Mouse (Mus musculus) heart, embryonic 13.5 days (tissue): ENCODE data around the gene 2200002D01Rik. TPM values are rescaled to one million over a fixed set of nuclear protein-coding genes. Genes with fewer than 3 reads are reported as not detected.
A peak's percentile ranks its signal among the peaks of the same experiment; 100 is the strongest.

Source experiments
- ATAC-seq: fragments of 200-750 bp; cut with Nextera tagmentation; 2 replicates; pipeline ENCODE4 v1.8.0; 2017; ENCODE audit warnings: moderate TSS enrichment; ENCODE audit not compliant: insufficient number of reproducible peaks, low FRiP score, low TSS enrichment; ENCODE audit errors: extremely low read depth
- H3K27ac ChIP-seq: fragments of 300-500 bp; sonication (generic); replicated peaks from 2 replicates; pipeline ENCODE4 v1.5.1; 2015; ENCODE audit warnings: moderate library complexity, mild to moderate bottlenecking, inconsistent platforms
- H3K27me3 ChIP-seq: fragments of 300-500 bp; sonication (generic); replicated peaks from 2 replicates; pipeline ENCODE4 v1.6.1; 2015; ENCODE audit warnings: mild to moderate bottlenecking, inconsistent platforms
- H3K36me3 ChIP-seq: fragments of 300-500 bp; sonication (generic); 2 replicates; pipeline ENCODE4 v1.6.1; 2015; ENCODE audit warnings: mild to moderate bottlenecking, inconsistent platforms
- H3K4me1 ChIP-seq: fragments of 300-500 bp; sonication (generic); 2 replicates; pipeline ENCODE4 v1.6.1; 2015; ENCODE audit warnings: inconsistent platforms
- H3K4me2 ChIP-seq: fragments of 300-500 bp; sonication (generic); 2 replicates; pipeline ENCODE4 v1.6.1; 2015; ENCODE audit warnings: inconsistent platforms, mild to moderate bottlenecking, moderate library complexity
- H3K4me3 ChIP-seq: fragments of 300-500 bp; sonication (generic); 2 replicates; pipeline ENCODE4 v1.5.1; 2015; ENCODE audit warnings: moderate library complexity, mild to moderate bottlenecking, inconsistent platforms
- H3K9ac ChIP-seq: fragments of 300-500 bp; sonication (generic); 2 replicates; pipeline ENCODE4 v1.6.1; 2015; ENCODE audit warnings: inconsistent platforms, mild to moderate bottlenecking, moderate library complexity
- H3K9me3 ChIP-seq: fragments of 300-500 bp; sonication (generic); 2 replicates; pipeline ENCODE4 v1.6.1; 2016; ENCODE audit warnings: inconsistent platforms
- WGBS: fragments of 180-500 bp; shearing (Covaris S2); methylation state at CpG from one replicate; pipeline ENCODE4 v1.1.7; 2015; ENCODE audit warnings: mixed read lengths; 5-methylcytosine and 5-hydroxymethylcytosine counted together
- polyA plus RNA-seq: library from polyadenylated mRNA; unstranded; fragments of >200 nt; fragmentation: Nextera tagmentation; extraction: Ambion mirVana; gene quantifications from 2 replicates; pipeline ENCODE4 v1.2.1, GENCODE M21; 2015

2200002D01Rik gene
- polyA plus RNA-seq, 1 experiment from 2014 or later: 7.3 TPM

- Histone ChIP-seq H3K4me1 (peaks cover 61% of the 10 kb centered on the region), H3K9me3 (no peaks in the 10 kb centered on the region), H3K9ac (no peak overlapping the region), H3K4me2 (no peak overlapping the region), H3K4me3 (no peak overlapping the region), H3K27me3 (peaks cover 13% of the 10 kb centered on the region), H3K36me3 (no peaks in the 10 kb centered on the region), H3K27ac (no peak overlapping the region; the same call in 1 of the 2 replicates)
- 50% methylated on average over 5 of the region's 5 CpGs for WGBS
- no peak for ATAC-seq
These were observed 28.4 kb upstream of the 2200002D01Rik start for GRCm38 (mm10) chr7:29276715-29277114.

- H3K4me1 ChIP-seq: peaks cover 43% of the 10 kb centered on the region
- no peak overlapping the region for H3K4me3 ChIP-seq
- WGBS: 43% methylated on average over 8 of the region's 8 CpGs
- peak overlapping the region; percentile 55 for H3K9ac ChIP-seq
- no peaks in the 10 kb centered on the region for H3K9me3 ChIP-seq
- ATAC-seq: no peak
- H3K27me3 ChIP-seq: no peaks in the 10 kb centered on the region
- peak overlapping the region; percentile 83 for H3K27ac ChIP-seq
- peak overlapping the region; percentile 39 for H3K4me2 ChIP-seq
- H3K36me3 ChIP-seq: no peaks in the 10 kb centered on the region
These were observed 23.6 kb upstream of the 2200002D01Rik start for GRCm38 (mm10) chr7:29271687-29272465.

GRCm38 (mm10) chr7:29270445-29270844 lies 22.2 kb upstream of the 2200002D01Rik start:
- Histone ChIP-seq H3K4me3 (no peak overlapping the region), H3K9me3 (no peaks in the 10 kb centered on the region), H3K9ac (no peak overlapping the region), H3K27ac (no peak overlapping the region), H3K4me1 (peaks cover 49% of the 10 kb centered on the region), H3K4me2 (no peak overlapping the region), H3K27me3 (no peaks in the 10 kb centered on the region), H3K36me3 (no peaks in the 10 kb centered on the region)
- WGBS: 77% methylated on average over 4 of the region's 4 CpGs
- ATAC-seq: no peak

GRCm38 (mm10) chr7:29266931-29267330 lies 18.7 kb upstream of the 2200002D01Rik start:
- Histone ChIP-seq H3K27me3 (no peaks in the 10 kb centered on the region), H3K27ac (no peak overlapping the region), H3K36me3 (no peaks in the 10 kb centered on the region), H3K4me2 (no peak overlapping the region), H3K4me3 (no peak overlapping the region), H3K9ac (no peak overlapping the region), H3K9me3 (no peaks in the 10 kb centered on the region), H3K4me1 (peaks cover 37% of the 10 kb centered on the region)
- 66% methylated on average over 4 of the region's 4 CpGs for WGBS
- no peak for ATAC-seq

- H3K4me2 ChIP-seq: no peak overlapping the region
- no peak overlapping the region for H3K4me3 ChIP-seq
- WGBS: 69% methylated on average over 7 of the region's 7 CpGs
- no peaks in the 10 kb centered on the region for H3K9me3 ChIP-seq
- no peak overlapping the region for H3K9ac ChIP-seq
- no peaks in the 10 kb centered on the region for H3K27me3 ChIP-seq
- H3K27ac ChIP-seq: no peak overlapping the region
- H3K4me1 ChIP-seq: peaks cover 26% of the 10 kb centered on the region
- no peaks in the 10 kb centered on the region for H3K36me3 ChIP-seq
- ATAC-seq: no peak
These were observed 17.4 kb upstream of the 2200002D01Rik start for GRCm38 (mm10) chr7:29265636-29266035.

- WGBS: 77% methylated on average over 3 of the region's 3 CpGs
These were observed 15.6 kb upstream of the 2200002D01Rik start for GRCm38 (mm10) chr7:29263831-29264230.

GRCm38 (mm10) chr7:29262151-29262550 lies 13.9 kb upstream of the 2200002D01Rik start:
- peaks cover 45% of the 10 kb centered on the region for H3K4me1 ChIP-seq
- no peak for ATAC-seq
- 54% methylated on average over 6 of the region's 6 CpGs for WGBS
- H3K27me3 ChIP-seq: no peaks in the 10 kb centered on the region
- H3K27ac ChIP-seq: no peak overlapping the region
- no peak overlapping the region for H3K4me3 ChIP-seq
- H3K4me2 ChIP-seq: no peak overlapping the region; the same call in 1 of the 2 replicates
- 0 out of 2 replicates have a peak, but pooled peaks cover 2% of the 10 kb centered on the region for H3K36me3 ChIP-seq
- H3K9me3 ChIP-seq: no peaks in the 10 kb centered on the region
- peak overlapping the region; percentile 40; the same call in 1 of the 2 replicates for H3K9ac ChIP-seq

More at GRCm38 (mm10) chr7:29263831-29264230, 15.6 kb upstream of the 2200002D01Rik start:
- ATAC-seq: no peak
- no peaks in the 10 kb centered on the region for H3K36me3 ChIP-seq
- H3K4me1 ChIP-seq: peaks cover 33% of the 10 kb centered on the region
- no peaks in the 10 kb centered on the region for H3K9me3 ChIP-seq
- H3K4me3 ChIP-seq: no peak overlapping the region
- H3K4me2 ChIP-seq: no peak overlapping the region
- no peak overlapping the region for H3K27ac ChIP-seq
- no peak overlapping the region for H3K9ac ChIP-seq
- H3K27me3 ChIP-seq: no peaks in the 10 kb centered on the region

- H3K36me3 ChIP-seq: 0 out of 2 replicates have a peak, but pooled peaks cover 3% of the 10 kb centered on the region
- no peak overlapping the region for H3K27ac ChIP-seq
- H3K4me3 ChIP-seq: no peak overlapping the region
- H3K9me3 ChIP-seq: no peaks in the 10 kb centered on the region
- no peaks in the 10 kb centered on the region for H3K27me3 ChIP-seq
- 0 out of 2 replicates have a peak overlapping the region, but pooled peaks have one; percentile 8 for H3K9ac ChIP-seq
- no peak for ATAC-seq
- 77% methylated on average over 10 of the region's 10 CpGs for WGBS
- peaks cover 38% of the 10 kb centered on the region for H3K4me1 ChIP-seq
- H3K4me2 ChIP-seq: no peak overlapping the region
These were observed 11.8 kb upstream of the 2200002D01Rik start for GRCm38 (mm10) chr7:29259781-29260730.

GRCm38 (mm10) chr7:29257368-29257767 lies 9.1 kb upstream of the 2200002D01Rik start:
- 69% methylated on average over 1 of the region's 1 CpGs for WGBS

GRCm38 (mm10) chr7:29255875-29256274 lies 7.6 kb upstream of the 2200002D01Rik start:
- Histone ChIP-seq H3K27me3 (no peaks in the 10 kb centered on the region), H3K9ac (no peak overlapping the region), H3K4me3 (no peak overlapping the region), H3K36me3 (0 out of 2 replicates have a peak, but pooled peaks cover 3% of the 10 kb centered on the region), H3K27ac (no peak overlapping the region), H3K4me2 (no peak overlapping the region), H3K9me3 (no peaks in the 10 kb centered on the region), H3K4me1 (peaks cover 36% of the 10 kb centered on the region)
- WGBS: 77% methylated on average over 4 of the region's 4 CpGs
- no peak for ATAC-seq

More at GRCm38 (mm10) chr7:29257368-29257767, 9.1 kb upstream of the 2200002D01Rik start:
- Histone ChIP-seq H3K27me3 (no peaks in the 10 kb centered on the region), H3K36me3 (0 out of 2 replicates have a peak, but pooled peaks cover 3% of the 10 kb centered on the region), H3K4me3 (no peak overlapping the region), H3K4me2 (no peak overlapping the region), H3K27ac (peak overlapping the region; percentile 47; the same call in 1 of the 2 replicates), H3K4me1 (peaks cover 43% of the 10 kb centered on the region), H3K9ac (no peak overlapping the region), H3K9me3 (no peaks in the 10 kb centered on the region)
- no peak for ATAC-seq

- Histone ChIP-seq H3K9ac (no peak overlapping the region), H3K9me3 (no peaks in the 10 kb centered on the region), H3K36me3 (0 out of 2 replicates have a peak, but pooled peaks cover 3% of the 10 kb centered on the region), H3K4me3 (no peak overlapping the region), H3K4me2 (no peak overlapping the region), H3K27ac (peak overlapping the region; percentile 50; the same call in 1 of the 2 replicates), H3K27me3 (no peaks in the 10 kb centered on the region), H3K4me1 (peaks cover 33% of the 10 kb centered on the region)
- 35% methylated on average over 5 of the region's 5 CpGs for WGBS
- ATAC-seq: no peak
These were observed 5.6 kb upstream of the 2200002D01Rik start for GRCm38 (mm10) chr7:29253842-29254241.
